Mouse (Mus musculus) E14TG2a.4 (cell line): ENCODE results near the gene Tmem104.

Experiments
- CTCF ChIP-seq: conservative IDR thresholded peaks from 2 replicates; pipeline ENCODE4 v1.5.1; 2014; ENCODE audit warnings: low read length
- NANOG ChIP-seq: IDR thresholded peaks from 2 replicates; pipeline ENCODE4 v1.6.1; 2014; ENCODE audit warnings: borderline replicate concordance, low read length, mixed read lengths
- POU5F1 ChIP-seq: IDR thresholded peaks from 2 replicates; pipeline ENCODE4 v1.6.1; 2014; ENCODE audit warnings: low read length, borderline replicate concordance

DNA sequence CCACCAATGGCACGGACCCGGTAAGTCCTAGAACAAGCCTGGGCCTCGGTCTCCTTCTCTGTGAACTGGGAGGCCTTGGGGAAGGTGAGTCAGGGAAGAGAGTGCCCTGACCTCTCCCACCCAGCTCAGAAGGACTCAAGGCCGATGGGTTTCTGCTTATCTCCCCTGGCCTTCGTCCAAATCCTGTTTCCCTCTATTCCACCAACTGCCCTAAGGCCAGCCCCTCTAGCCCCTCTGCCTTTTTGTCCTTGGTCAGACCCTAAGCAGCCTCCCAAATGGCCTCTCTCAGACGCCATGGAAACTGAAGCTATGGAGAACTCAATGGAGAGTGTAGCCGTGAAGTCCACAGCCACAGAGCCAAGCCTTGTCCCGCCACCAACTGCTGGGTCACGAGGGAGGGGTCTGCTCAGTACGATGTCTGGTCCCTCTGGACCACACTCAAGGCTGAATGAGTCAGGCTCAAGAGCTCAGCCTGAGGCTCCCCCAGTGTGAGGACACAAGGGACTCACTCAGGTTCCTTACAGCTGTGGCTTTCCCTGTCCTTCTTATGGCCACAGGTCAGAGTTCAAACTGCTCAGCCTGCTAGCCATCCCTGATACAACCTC lies 85.7 kb downstream of the Tmem104 start:
- TF ChIP-seq CTCF (no peak), NANOG (no peak), POU5F1 (no peak)
